8 mouse cellular contexts compared by ENCODE assay signal in genomic region chr14:105894971-105895873, GRCm38 (mm10). TPM values are rescaled to one million over a fixed set of nuclear protein-coding genes. Genes with fewer than 3 reads are reported as not detected.
DNase-seq lines count a peak whose midpoint lies in the region; ATAC-seq and TF ChIP-seq lines count a peak whose summit lies in the region.

No protein-coding gene starts in this region.

- no peaks in the 10 kb centered on the region for H3K9me3 ChIP-seq in E14TG2a.4 (ENCODE audit: low read length)
- H3K9me3 ChIP-seq in forebrain, embryonic 13.5 days (replicated peaks): no peaks in the 10 kb centered on the region

- H3K4me3 ChIP-seq in E14TG2a.4 (replicated peaks; ENCODE audit: low read length): peak overlapping the region; percentile 98
- H3K4me3 ChIP-seq in brown adipose tissue, adult 24 weeks (ENCODE audit: insufficient read depth, low read depth, low read length): peak overlapping the region; percentile 95
- peak overlapping the region; percentile 79 for H3K4me3 ChIP-seq in forebrain, embryonic 13.5 days
- H3K4me3 ChIP-seq in lung, adult 2 months (replicated peaks; ENCODE audit: extremely low read depth, low read depth, low read length): peak overlapping the region; percentile 87

- DNase-seq in heart, postnatal 14 days: peak; percentile 66 to 68
- DNase-seq in kidney, postnatal 4 days: peak; percentile 79 to 86
- DNase-seq in lung, adult 2 months: no peak
- peak; percentile 64 for DNase-seq in thymus, postnatal 14 days

- H3K9ac ChIP-seq in forebrain, embryonic 13.5 days: peak overlapping the region; percentile 86

- TF ChIP-seq POLR2A in lung, adult 2 months (IDR thresholded peaks at IDR 0.05; ENCODE audit: borderline replicate concordance, extremely low read depth, low read depth, low read length): peak; percentile 45; the same call in 1 of the 2 replicates

- H3K36me3 ChIP-seq in E14TG2a.4 (ENCODE audit: insufficient read depth, low read length): peaks cover 47% of the 10 kb centered on the region
- peaks cover 6% of the 10 kb centered on the region; the same call in 1 of the 2 replicates for H3K36me3 ChIP-seq in forebrain, embryonic 13.5 days (ENCODE audit: poor library complexity, severe bottlenecking)

- under 1% methylated on average over 35 of the region's 36 CpGs for WGBS in forebrain, embryonic 13.5 days
- WGBS in lung, adult 2 months: under 1% methylated on average over 36 of the region's 36 CpGs

- peak overlapping the region; percentile 95 for H3K4me2 ChIP-seq in forebrain, embryonic 13.5 days

- ATAC-seq in forebrain, embryonic 13.5 days: no peak
- peak; percentile 11 for ATAC-seq in neutrophil, adult 5-6 weeks (ENCODE audit: extremely low read depth, insufficient number of reproducible peaks, low FRiP score, poor library complexity, severe bottlenecking)

- H3K27ac ChIP-seq in brown adipose tissue, adult 24 weeks (replicated peaks; ENCODE audit: low read depth, low read length): peak overlapping the region; percentile 85
- peak overlapping the region; percentile 98 for H3K27ac ChIP-seq in forebrain, embryonic 13.5 days

- peaks cover 44% of the 10 kb centered on the region for H3K4me1 ChIP-seq in E14TG2a.4 (replicated peaks; ENCODE audit: low read depth, low read length)
- H3K4me1 ChIP-seq in brown adipose tissue, adult 24 weeks (ENCODE audit: control insufficient read depth, insufficient read depth, insufficient read length, low read length): peaks cover 9% of the 10 kb centered on the region
- H3K4me1 ChIP-seq in forebrain, embryonic 13.5 days: peaks cover 30% of the 10 kb centered on the region
- H3K4me1 ChIP-seq in lung, adult 2 months (ENCODE audit: control insufficient read depth, insufficient read depth, low read length): peaks cover 21% of the 10 kb centered on the region

- no peaks in the 10 kb centered on the region for H3K27me3 ChIP-seq in E14TG2a.4 (ENCODE audit: insufficient read depth, low read length)
- peaks cover 9% of the 10 kb centered on the region; the same call in 1 of the 2 replicates for H3K27me3 ChIP-seq in forebrain, embryonic 13.5 days

- TF ChIP-seq CTCF in E14TG2a.4 (conservative IDR thresholded peaks at IDR 0.05; ENCODE audit: low read length): no peak
- no peak for TF ChIP-seq CTCF in lung, adult 2 months (IDR thresholded peaks at IDR 0.05; ENCODE audit: insufficient read depth, low read length)

- intact Hi-C loops in heart, postnatal 14 days (cut with DNase I): loop anchor here (5.0 kb wide), 5 partner anchors 73 to 583 kb away; no protein-coding TSS in a partner anchor

RNA-seq across cellular contexts. Expression of gene Spry2, which starts 1.4 kb away (rescaled TPM):
- polyA plus RNA-seq in brown adipose tissue, adult 24 weeks (2012; ENCODE audit: insufficient read depth, insufficient read length, missing spikeins): 12.5 and 14.8 TPM in 2 replicates
- polyA plus RNA-seq in forebrain, embryonic 13.5 days (2015; fragmentation: Nextera tagmentation; extraction: Ambion mirVana): 21.4 and 27.4 TPM in 2 replicates
- total RNA-seq in heart, postnatal 14 days (2021): 10 to 100 TPM; 34.6 to 35.7 TPM
- 27.3 and 27.8 TPM in 2 replicates for polyA plus RNA-seq in lung, adult 2 months (2012; rRNA removed)
- 8.6 and 8.8 TPM in 2 replicates for total RNA-seq in neutrophil, adult 5-6 weeks (2017)
